Mouse (Mus musculus) MEL (cell line): ENCODE measurements at regions not wholly inside any gene's neighbourhood (a gene's known extent, or its start where the extent isn't known, plus 50 kb on each side); places are given as distances from the start of the nearest gene placed in this dataset.

ENCODE experiments used
- CTCF ChIP-seq, 3 experiments: IDR thresholded peaks in 2 of 3; conservative IDR thresholded peaks in 1 of 3; 2 replicates each; pipeline ENCODE4 v1.5.1; 2011 to 2012; ENCODE audit warnings: low read length in 3 of 3, low read depth in 2 of 3, mild to moderate bottlenecking in 2 of 3, improper control_type of control experiment in 1 of 3, inconsistent platforms in 1 of 3, mixed read lengths in 1 of 3, moderate library complexity in 1 of 3; ENCODE audit not compliant: control insufficient read depth in 1 of 3, insufficient read depth in 1 of 3, poor library complexity in 1 of 3, severe bottlenecking in 1 of 3
- EP300 ChIP-seq, 2 experiments: IDR thresholded peaks; 2 replicates each; pipeline ENCODE4 v1.6.1; 2011; ENCODE audit warnings: improper control_type of control experiment in 2 of 2, low read length in 2 of 2, low read depth in 1 of 2, mild to moderate bottlenecking in 1 of 2
- GATA1 ChIP-seq: IDR thresholded peaks from 2 replicates; pipeline ENCODE4 v1.6.1; 2011; ENCODE audit warnings: low read depth, low read length, improper control_type of control experiment
- HCFC1 ChIP-seq: IDR thresholded peaks from 2 replicates; pipeline ENCODE4 v1.6.1; 2012; ENCODE audit warnings: low read depth, mild to moderate bottlenecking, inconsistent platforms, low read length, improper control_type of control experiment, moderate library complexity
- MYC ChIP-seq: IDR thresholded peaks from 2 replicates; pipeline ENCODE4 v1.6.1; 2011; ENCODE audit warnings: low read depth, mild to moderate bottlenecking, low read length, improper control_type of control experiment, moderate library complexity
- POLR2A ChIP-seq, 2 experiments: IDR thresholded peaks; 2 replicates each; pipeline ENCODE4 v1.6.1; 2011 to 2012; ENCODE audit warnings: low read length in 2 of 2, mild to moderate bottlenecking in 2 of 2, control low read depth in 1 of 2, improper control_type of control experiment in 1 of 2, low read depth in 1 of 2, moderate library complexity in 1 of 2; ENCODE audit not compliant: control insufficient read depth in 1 of 2, insufficient read depth in 1 of 2, poor library complexity in 1 of 2
- POLR2AphosphoS2 ChIP-seq: IDR thresholded peaks from 2 replicates; pipeline ENCODE4 v1.6.1; 2011; ENCODE audit warnings: low read length, improper control_type of control experiment
- RCOR1 ChIP-seq: IDR thresholded peaks from 2 replicates; pipeline ENCODE4 v1.6.1; 2012; ENCODE audit warnings: low read depth, mild to moderate bottlenecking, inconsistent platforms, low read length, improper control_type of control experiment
- TCF12 ChIP-seq: IDR thresholded peaks from 2 replicates; pipeline ENCODE4 v1.6.1; 2014; ENCODE audit warnings: low read depth, mild to moderate bottlenecking, inconsistent platforms, low read length, improper control_type of control experiment, moderate library complexity
- USF1 ChIP-seq: IDR thresholded peaks from 2 replicates; pipeline ENCODE4 v1.6.1; 2014; ENCODE audit warnings: low read depth, mild to moderate bottlenecking, inconsistent platforms, low read length, improper control_type of control experiment, moderate library complexity
- ZC3H11A ChIP-seq: IDR thresholded peaks from 2 replicates; pipeline ENCODE4 v1.6.1; 2012; ENCODE audit warnings: low read depth, mild to moderate bottlenecking, inconsistent platforms, low read length, improper control_type of control experiment

DNA sequence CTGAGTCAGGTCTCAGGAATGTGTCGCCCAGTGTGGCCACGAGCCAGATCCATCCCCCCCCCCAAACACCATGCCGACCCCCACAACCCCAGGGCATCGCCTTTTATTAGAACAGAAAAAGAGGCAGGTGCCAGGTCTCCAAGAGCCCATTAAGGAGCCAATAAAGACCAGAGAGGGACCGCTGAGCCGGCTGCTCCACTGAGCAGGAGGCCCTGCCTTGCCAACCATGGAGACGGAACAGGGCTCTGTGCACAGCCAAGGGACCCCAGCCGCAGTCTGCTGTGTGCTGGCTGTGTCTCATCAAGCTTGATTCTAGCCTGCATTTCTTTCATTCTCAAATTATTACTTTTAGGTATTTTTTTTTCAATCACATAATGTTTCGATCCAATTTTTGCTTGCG, 86.7 kb upstream of the Wnt4 start:
- no peak for TF ChIP-seq EP300 (IDR thresholded peaks at IDR 0.05; ENCODE audit: low read depth in 1 of 2, low read length in 2 of 2)
- no peak for TF ChIP-seq POLR2AphosphoS2
- TF ChIP-seq CTCF (IDR thresholded peaks at IDR 0.05 in 2 of 3, conservative IDR thresholded peaks at IDR 0.05 in 1 of 3; ENCODE audit: control insufficient read depth in 1 of 3, insufficient read depth in 1 of 3, low read depth in 2 of 3, low read length in 3 of 3, poor library complexity in 1 of 3, severe bottlenecking in 1 of 3), result no peak
- TF ChIP-seq TCF12, result no peak
- TF ChIP-seq USF1, result no peak
- no peak for TF ChIP-seq POLR2A (IDR thresholded peaks at IDR 0.05; ENCODE audit: control insufficient read depth in 1 of 2, insufficient read depth in 1 of 2, low read depth in 1 of 2, low read length in 2 of 2, poor library complexity in 1 of 2)
- TF ChIP-seq HCFC1, result no peak
- TF ChIP-seq GATA1, result no peak
- no peak for TF ChIP-seq RCOR1
- TF ChIP-seq MYC, result no peak
- TF ChIP-seq ZC3H11A, result no peak
